Mouse (Mus musculus): Measurements from ENCODE around the gene Ntm. TPM values are rescaled to one million over a fixed set of nuclear protein-coding genes. Genes with fewer than 3 reads are reported as not detected.
A peak's percentile ranks its signal among the peaks of the same experiment; 100 is the strongest.

Gene Ntm
- polyA plus RNA-seq, 2 experiments = 23.9 to 32.4 TPM

- H3K9ac ChIP-seq (ENCODE audit: low read depth, low read length, severe bottlenecking) = no peak overlapping the region
- no peaks in the 10 kb centered on the region for H3K36me3 ChIP-seq (ENCODE audit: control insufficient read depth, insufficient read depth, low read length)
- ATAC-seq (ENCODE audit: low FRiP score, low read depth) = no peak
- no peak overlapping the region for H3K27ac ChIP-seq (replicated peaks; ENCODE audit: low read depth, low read length)
- no peaks in the 10 kb centered on the region for H3K9me3 ChIP-seq (ENCODE audit: control insufficient read depth, low read length)
- H3K27me3 ChIP-seq (ENCODE audit: control insufficient read depth, insufficient read depth, low read length) = no peaks in the 10 kb centered on the region
- no peaks in the 10 kb centered on the region for H3K4me1 ChIP-seq (ENCODE audit: control insufficient read depth, insufficient read depth, low read length)
- no peak for TF ChIP-seq POLR2A (IDR thresholded peaks at IDR 0.05; ENCODE audit: borderline replicate concordance, extremely low read depth, insufficient read depth, insufficient read length)
- DNase-seq (ENCODE audit: low spot score) = no peak
- H3K4me2 ChIP-seq (replicated peaks; ENCODE audit: low read depth, low read length, severe bottlenecking) = no peak overlapping the region
- H3K4me3 ChIP-seq (replicated peaks; ENCODE audit: low read length) = no peak overlapping the region
These were observed 870.5 kb downstream of the Ntm start for GRCm38 (mm10) chr9:29092443-29092842.

- ATAC-seq (ENCODE audit: low FRiP score, low read depth) = no peak
These were observed 874.3 kb downstream of the Ntm start for GRCm38 (mm10) chr9:29088657-29089056.

GRCm38 (mm10) chr9:29087656-29088055, 875.3 kb downstream of the Ntm start:
- H3K27me3 ChIP-seq (ENCODE audit: control insufficient read depth, insufficient read depth, low read length) = no peaks in the 10 kb centered on the region
- H3K27ac ChIP-seq (replicated peaks; ENCODE audit: low read depth, low read length) = no peak overlapping the region
- no peak overlapping the region for H3K4me2 ChIP-seq (replicated peaks; ENCODE audit: low read depth, low read length, severe bottlenecking)
- WGBS = 71% methylated on average over 4 of the region's 4 CpGs
- ATAC-seq (ENCODE audit: low FRiP score, low read depth) (no peak), DNase-seq (ENCODE audit: low spot score) (no peak)
- no peaks in the 10 kb centered on the region for H3K4me1 ChIP-seq (ENCODE audit: control insufficient read depth, insufficient read depth, low read length)
- H3K9ac ChIP-seq (ENCODE audit: low read depth, low read length, severe bottlenecking) = no peak overlapping the region
- TF ChIP-seq POLR2A (IDR thresholded peaks at IDR 0.05; ENCODE audit: borderline replicate concordance, extremely low read depth, insufficient read depth, insufficient read length) = no peak
- no peaks in the 10 kb centered on the region for H3K9me3 ChIP-seq (ENCODE audit: control insufficient read depth, low read length)
- H3K4me3 ChIP-seq (replicated peaks; ENCODE audit: low read length) = no peak overlapping the region
- no peaks in the 10 kb centered on the region for H3K36me3 ChIP-seq (ENCODE audit: control insufficient read depth, insufficient read depth, low read length)

More at GRCm38 (mm10) chr9:29088657-29089056, 874.3 kb downstream of the Ntm start:
- H3K4me1 ChIP-seq (ENCODE audit: control insufficient read depth, insufficient read depth, low read length) = no peaks in the 10 kb centered on the region
- peak; percentile 71 for DNase-seq (ENCODE audit: low spot score)
- WGBS = 41% methylated on average over 5 of the region's 5 CpGs
- H3K9ac ChIP-seq (ENCODE audit: low read depth, low read length, severe bottlenecking) = no peak overlapping the region
- no peaks in the 10 kb centered on the region for H3K27me3 ChIP-seq (ENCODE audit: control insufficient read depth, insufficient read depth, low read length)
- no peak for TF ChIP-seq POLR2A (IDR thresholded peaks at IDR 0.05; ENCODE audit: borderline replicate concordance, extremely low read depth, insufficient read depth, insufficient read length)
- no peak overlapping the region for H3K27ac ChIP-seq (replicated peaks; ENCODE audit: low read depth, low read length)
- no peak overlapping the region for H3K4me2 ChIP-seq (replicated peaks; ENCODE audit: low read depth, low read length, severe bottlenecking)
- no peaks in the 10 kb centered on the region for H3K9me3 ChIP-seq (ENCODE audit: control insufficient read depth, low read length)
- no peaks in the 10 kb centered on the region for H3K36me3 ChIP-seq (ENCODE audit: control insufficient read depth, insufficient read depth, low read length)
- no peak overlapping the region for H3K4me3 ChIP-seq (replicated peaks; ENCODE audit: low read length)

DNA sequence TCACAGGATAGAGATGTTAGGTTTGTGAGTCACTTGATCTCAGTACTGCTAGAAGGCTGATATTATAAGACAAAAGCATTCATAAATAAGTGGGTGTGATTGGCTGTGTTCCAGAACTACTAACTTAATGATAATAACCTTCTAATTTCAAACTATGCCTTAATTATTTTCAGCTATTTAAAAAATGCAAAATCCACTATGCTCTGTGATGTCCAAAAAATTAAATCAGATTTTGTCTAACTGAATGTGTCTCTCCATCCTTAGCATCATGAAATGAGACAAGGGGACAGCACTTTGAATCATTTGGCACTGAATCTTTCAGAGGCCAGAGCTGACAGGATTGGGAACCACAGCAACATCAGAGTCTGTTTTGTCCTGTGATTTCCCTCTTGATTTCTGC, 875.8 kb downstream of the Ntm start:
- TF ChIP-seq POLR2A (IDR thresholded peaks at IDR 0.05; ENCODE audit: borderline replicate concordance, extremely low read depth, insufficient read depth, insufficient read length) = no peak
- Histone ChIP-seq H3K9ac (ENCODE audit: low read depth, low read length, severe bottlenecking) (no peak overlapping the region), H3K4me2 (replicated peaks; ENCODE audit: low read depth, low read length, severe bottlenecking) (no peak overlapping the region), H3K27ac (replicated peaks; ENCODE audit: low read depth, low read length) (no peak overlapping the region), H3K4me3 (replicated peaks; ENCODE audit: low read length) (no peak overlapping the region), H3K27me3 (ENCODE audit: control insufficient read depth, insufficient read depth, low read length) (no peaks in the 10 kb centered on the region), H3K9me3 (ENCODE audit: control insufficient read depth, low read length) (no peaks in the 10 kb centered on the region), H3K4me1 (ENCODE audit: control insufficient read depth, insufficient read depth, low read length) (no peaks in the 10 kb centered on the region), H3K36me3 (ENCODE audit: control insufficient read depth, insufficient read depth, low read length) (no peaks in the 10 kb centered on the region)
- DNase-seq (ENCODE audit: low spot score) (no peak), ATAC-seq (ENCODE audit: low FRiP score, low read depth) (no peak)

DNA sequence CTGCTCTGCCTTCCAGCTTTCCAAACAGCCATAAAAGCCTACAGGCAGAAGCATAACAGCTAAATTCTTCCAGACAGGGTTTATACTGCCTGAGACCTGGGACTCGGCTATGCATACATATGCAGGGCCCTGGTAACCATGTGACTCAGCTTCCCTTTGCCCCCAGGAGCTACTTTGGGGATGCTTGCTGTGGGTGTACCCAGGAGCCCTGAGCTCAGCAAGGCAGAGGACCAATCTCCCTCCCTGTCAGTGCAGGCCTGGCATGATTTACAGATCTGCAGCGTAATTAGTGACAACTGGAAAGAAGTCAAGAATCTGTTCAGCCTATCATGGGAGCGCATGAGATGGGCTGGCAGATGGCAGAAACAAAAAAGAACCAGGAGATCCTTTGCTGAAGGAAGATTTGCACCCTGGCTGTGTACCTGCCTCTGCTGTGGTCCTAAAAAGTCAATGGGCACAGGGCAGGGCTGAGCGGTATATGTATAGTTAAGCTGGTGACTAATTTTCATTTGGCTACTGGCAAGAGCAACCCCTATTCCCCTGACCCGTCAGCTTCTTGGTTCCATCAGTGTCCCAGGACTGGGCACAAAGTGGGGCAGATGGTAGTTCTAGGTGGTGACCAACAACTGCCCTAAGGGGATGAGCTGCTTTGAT, 886.9 kb downstream of the Ntm start:
- Histone ChIP-seq H3K9me3 (ENCODE audit: control insufficient read depth, low read length) (no peaks in the 10 kb centered on the region), H3K36me3 (ENCODE audit: control insufficient read depth, insufficient read depth, low read length) (no peaks in the 10 kb centered on the region), H3K4me1 (ENCODE audit: control insufficient read depth, insufficient read depth, low read length) (no peaks in the 10 kb centered on the region), H3K9ac (ENCODE audit: low read depth, low read length, severe bottlenecking) (no peak overlapping the region), H3K4me3 (replicated peaks; ENCODE audit: low read length) (no peak overlapping the region), H3K4me2 (replicated peaks; ENCODE audit: low read depth, low read length, severe bottlenecking) (no peak overlapping the region), H3K27ac (replicated peaks; ENCODE audit: low read depth, low read length) (no peak overlapping the region), H3K27me3 (ENCODE audit: control insufficient read depth, insufficient read depth, low read length) (no peaks in the 10 kb centered on the region)
- WGBS = 72% methylated on average over 5 of the region's 5 CpGs
- no peak for TF ChIP-seq POLR2A (IDR thresholded peaks at IDR 0.05; ENCODE audit: borderline replicate concordance, extremely low read depth, insufficient read depth, insufficient read length)
- ATAC-seq (ENCODE audit: low FRiP score, low read depth) (no peak), DNase-seq (ENCODE audit: low spot score) (no peak)

GRCm38 (mm10) chr9:29075243-29075642, 887.7 kb downstream of the Ntm start:
- H3K36me3 ChIP-seq (ENCODE audit: control insufficient read depth, insufficient read depth, low read length) = no peaks in the 10 kb centered on the region
- WGBS = 77% methylated on average over 2 of the region's 2 CpGs
- H3K9me3 ChIP-seq (ENCODE audit: control insufficient read depth, low read length) = no peaks in the 10 kb centered on the region
- no peak overlapping the region for H3K27ac ChIP-seq (replicated peaks; ENCODE audit: low read depth, low read length)
- H3K4me3 ChIP-seq (replicated peaks; ENCODE audit: low read length) = no peak overlapping the region
- DNase-seq (ENCODE audit: low spot score) = no peak
- H3K4me1 ChIP-seq (ENCODE audit: control insufficient read depth, insufficient read depth, low read length) = no peaks in the 10 kb centered on the region
- H3K27me3 ChIP-seq (ENCODE audit: control insufficient read depth, insufficient read depth, low read length) = no peaks in the 10 kb centered on the region
- no peak for ATAC-seq (ENCODE audit: low FRiP score, low read depth)
- no peak for TF ChIP-seq POLR2A (IDR thresholded peaks at IDR 0.05; ENCODE audit: borderline replicate concordance, extremely low read depth, insufficient read depth, insufficient read length)
- H3K9ac ChIP-seq (ENCODE audit: low read depth, low read length, severe bottlenecking) = no peak overlapping the region
- no peak overlapping the region for H3K4me2 ChIP-seq (replicated peaks; ENCODE audit: low read depth, low read length, severe bottlenecking)
